Mouse (Mus musculus) cerebellum, adult 2 months (tissue): ENCODE measurements around the gene Hoxa6.

ENCODE experiments used
- CTCF ChIP-seq: fragments of 200-500 bp; IDR thresholded peaks from 2 replicates; pipeline ENCODE4 v1.5.1; 2011; ENCODE audit warnings: low read depth, mild to moderate bottlenecking, control low read depth, low read length, moderate library complexity, borderline replicate concordance; ENCODE audit not compliant: insufficient read depth
- POLR2A ChIP-seq: fragments of 200-500 bp; IDR thresholded peaks from 2 replicates; pipeline ENCODE4 v1.6.1; 2011; ENCODE audit warnings: low read length, control low read depth, borderline replicate concordance; ENCODE audit not compliant: insufficient read depth

GRCm38 (mm10) chr6:52180726-52181125 lies 27.8 kb downstream of the Hoxa6 start:
- no peak for TF ChIP-seq CTCF
- TF ChIP-seq POLR2A: no peak
